Mouse (Mus musculus): ENCODE measurements at regions not wholly inside any gene's neighbourhood (a gene's known extent, or its start where the extent isn't known, plus 50 kb on each side); places are given as distances from the start of the nearest gene placed in this dataset.

DNA sequence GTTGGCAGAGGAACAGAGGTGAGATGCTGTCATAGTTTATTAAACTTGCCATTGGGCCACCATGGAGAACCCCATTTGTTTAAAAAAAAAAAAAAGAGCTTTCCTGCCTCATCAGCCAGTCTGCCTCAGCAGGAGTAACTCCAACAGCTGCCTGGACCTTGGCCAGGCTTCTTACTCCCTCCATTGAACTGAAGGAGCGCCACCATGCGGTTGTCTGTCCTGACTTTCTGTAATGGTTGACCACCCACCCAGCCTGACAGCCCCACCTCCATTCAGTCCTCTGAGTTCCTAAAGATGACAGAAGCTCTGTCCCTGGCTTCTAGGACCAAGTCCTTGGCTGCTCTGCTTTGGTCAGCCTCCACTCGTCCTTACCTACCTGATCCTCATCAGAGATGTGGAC lies 227.8 kb upstream of the Six2 start:
- TF ChIP-seq CTCF (IDR thresholded peaks at IDR 0.05; ENCODE audit: borderline replicate concordance, insufficient read depth, low read depth, low read length) (no peak), POLR2A (IDR thresholded peaks at IDR 0.05; ENCODE audit: borderline replicate concordance, insufficient read depth, low read length) (no peak)

Measured in cerebellum, adult 2 months (tissue).